Mouse (Mus musculus): Measurements from ENCODE around the gene Pold4. TPM values are rescaled to one million over a fixed set of nuclear protein-coding genes. Genes with fewer than 3 reads are reported as not detected.

Pold4 gene
- polyA plus RNA-seq, 1 experiment = 117 TPM

DNA sequence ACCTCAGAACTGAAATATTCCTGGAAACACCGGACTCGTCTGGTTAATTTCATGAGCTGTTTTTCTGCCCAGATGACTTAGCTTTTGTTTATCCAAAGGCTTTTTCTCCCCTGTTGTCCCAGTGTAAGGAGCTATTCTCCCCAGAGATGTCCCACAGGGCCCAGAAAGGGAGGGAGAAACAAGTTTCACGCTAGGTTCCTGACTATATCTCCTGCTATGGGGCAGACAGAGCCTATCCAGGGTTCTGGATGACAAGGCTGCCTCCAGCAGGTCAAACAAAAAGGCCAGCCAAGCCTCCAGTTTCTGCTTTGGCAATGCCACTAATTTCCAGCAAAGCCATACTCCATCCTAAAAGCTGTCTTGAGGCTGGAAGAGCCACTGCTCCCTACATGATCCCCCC, 13.8 kb upstream of the Pold4 start:
- peaks cover 63% of the 10 kb centered on the region for H3K4me1 ChIP-seq (replicated peaks; ENCODE audit: control insufficient read depth, insufficient read depth, low read length)
- 80% methylated on average over 3 of the region's 3 CpGs for WGBS
- H3K27ac ChIP-seq (ENCODE audit: control insufficient read depth, insufficient read depth, low read length) = no peak overlapping the region
- H3K27me3 ChIP-seq (ENCODE audit: control insufficient read depth, insufficient read depth, low read length) = peaks cover 27% of the 10 kb centered on the region
- no peaks in the 10 kb centered on the region for H3K36me3 ChIP-seq (ENCODE audit: control insufficient read depth, insufficient read depth, low read length)
- TF ChIP-seq CTCF (IDR thresholded peaks at IDR 0.05; ENCODE audit: borderline replicate concordance, control insufficient read depth, extremely low read depth, insufficient read depth, low read length, poor library complexity) (no peak), POLR2A (IDR thresholded peaks at IDR 0.05; ENCODE audit: control insufficient read depth, extremely low read depth, insufficient read depth, low read length, poor library complexity) (no peak)
- no peak overlapping the region for H3K4me3 ChIP-seq (ENCODE audit: control insufficient read depth, insufficient read depth, low read length)
- DNase-seq = no peak

DNA sequence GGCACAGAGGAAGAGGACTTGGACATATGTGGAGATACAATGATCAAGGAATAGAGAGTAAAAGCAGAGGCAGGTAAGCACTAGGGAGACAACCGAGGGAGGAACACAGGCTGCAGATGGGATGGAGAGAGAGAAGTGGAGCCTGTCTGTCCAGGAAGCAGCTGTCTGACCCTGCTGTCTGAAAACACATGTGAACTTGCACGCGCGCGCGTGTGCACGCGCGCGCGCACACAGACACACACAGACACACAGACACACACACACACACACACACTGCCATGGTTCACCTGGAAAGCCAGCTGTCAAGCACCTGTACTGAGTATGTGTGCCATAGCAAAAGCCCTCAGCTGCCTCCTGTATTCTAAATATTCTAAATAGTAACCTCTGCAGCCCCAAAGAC, 13.4 kb upstream of the Pold4 start:
- H3K27me3 ChIP-seq (ENCODE audit: control insufficient read depth, insufficient read depth, low read length) = peaks cover 25% of the 10 kb centered on the region
- TF ChIP-seq CTCF (IDR thresholded peaks at IDR 0.05; ENCODE audit: borderline replicate concordance, control insufficient read depth, extremely low read depth, insufficient read depth, low read length, poor library complexity) (no peak), POLR2A (IDR thresholded peaks at IDR 0.05; ENCODE audit: control insufficient read depth, extremely low read depth, insufficient read depth, low read length, poor library complexity) (no peak)
- H3K36me3 ChIP-seq (ENCODE audit: control insufficient read depth, insufficient read depth, low read length) = no peaks in the 10 kb centered on the region
- DNase-seq = no peak
- H3K4me1 ChIP-seq (replicated peaks; ENCODE audit: control insufficient read depth, insufficient read depth, low read length) = peaks cover 59% of the 10 kb centered on the region
- 18% methylated on average over 11 of the region's 11 CpGs for WGBS
- no peak overlapping the region for H3K27ac ChIP-seq (ENCODE audit: control insufficient read depth, insufficient read depth, low read length)
- H3K4me3 ChIP-seq (ENCODE audit: control insufficient read depth, insufficient read depth, low read length) = no peak overlapping the region

DNA sequence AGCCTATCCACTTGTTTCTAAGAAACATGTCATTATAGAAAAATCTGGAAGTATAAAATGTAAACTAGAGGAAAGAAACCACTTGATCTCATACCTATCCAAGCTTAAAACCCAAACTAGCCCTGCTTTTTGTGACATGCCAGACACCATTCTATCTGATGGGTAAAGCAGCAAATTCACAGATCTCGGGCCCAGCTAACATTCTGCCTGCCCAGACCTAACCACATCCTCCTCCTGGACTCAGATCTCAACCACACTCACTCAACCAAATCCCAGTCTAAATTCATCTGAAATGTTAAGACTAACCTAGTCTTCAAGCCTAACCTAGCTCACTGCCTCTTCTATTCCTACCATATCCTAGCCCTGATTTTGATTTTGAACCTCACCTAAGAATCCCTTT, 12.9 kb upstream of the Pold4 start:
- DNase-seq = no peak
- Histone ChIP-seq H3K36me3 (ENCODE audit: control insufficient read depth, insufficient read depth, low read length) (no peaks in the 10 kb centered on the region), H3K4me3 (ENCODE audit: control insufficient read depth, insufficient read depth, low read length) (no peak overlapping the region), H3K27ac (ENCODE audit: control insufficient read depth, insufficient read depth, low read length) (no peak overlapping the region), H3K4me1 (replicated peaks; ENCODE audit: control insufficient read depth, insufficient read depth, low read length) (peaks cover 54% of the 10 kb centered on the region), H3K27me3 (ENCODE audit: control insufficient read depth, insufficient read depth, low read length) (peaks cover 20% of the 10 kb centered on the region)
- 3% methylated on average over 1 of the region's 1 CpGs for WGBS
- TF ChIP-seq CTCF (IDR thresholded peaks at IDR 0.05; ENCODE audit: borderline replicate concordance, control insufficient read depth, extremely low read depth, insufficient read depth, low read length, poor library complexity) (no peak), POLR2A (IDR thresholded peaks at IDR 0.05; ENCODE audit: control insufficient read depth, extremely low read depth, insufficient read depth, low read length, poor library complexity) (no peak)

DNA sequence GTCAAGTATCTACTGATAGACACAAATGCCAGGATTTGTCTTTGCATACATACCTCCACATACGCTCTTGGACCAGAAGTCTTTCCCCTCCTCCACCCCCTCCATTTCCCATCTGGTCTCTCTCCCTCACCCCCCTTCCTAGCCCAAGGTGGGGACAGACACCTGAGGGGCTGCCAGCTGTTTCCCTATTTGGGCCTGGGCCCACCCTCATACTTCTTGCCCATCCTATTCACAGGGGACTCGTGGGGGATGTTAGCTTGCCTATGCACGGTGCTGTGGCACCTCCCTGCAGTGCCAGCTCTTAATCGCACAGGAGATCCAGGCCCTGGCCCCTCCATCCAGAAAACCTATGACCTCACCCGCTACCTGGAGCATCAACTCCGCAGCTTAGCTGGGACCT, 11.8 kb upstream of the Pold4 start:
- Histone ChIP-seq H3K4me1 (replicated peaks; ENCODE audit: control insufficient read depth, insufficient read depth, low read length) (peaks cover 45% of the 10 kb centered on the region), H3K27me3 (ENCODE audit: control insufficient read depth, insufficient read depth, low read length) (peaks cover 12% of the 10 kb centered on the region), H3K36me3 (ENCODE audit: control insufficient read depth, insufficient read depth, low read length) (no peaks in the 10 kb centered on the region), H3K4me3 (ENCODE audit: control insufficient read depth, insufficient read depth, low read length) (no peak overlapping the region), H3K27ac (ENCODE audit: control insufficient read depth, insufficient read depth, low read length) (no peak overlapping the region)
- 77% methylated on average over 6 of the region's 6 CpGs for WGBS
- DNase-seq = no peak
- TF ChIP-seq POLR2A (IDR thresholded peaks at IDR 0.05; ENCODE audit: control insufficient read depth, extremely low read depth, insufficient read depth, low read length, poor library complexity) (no peak), CTCF (IDR thresholded peaks at IDR 0.05; ENCODE audit: borderline replicate concordance, control insufficient read depth, extremely low read depth, insufficient read depth, low read length, poor library complexity) (no peak)

DNA sequence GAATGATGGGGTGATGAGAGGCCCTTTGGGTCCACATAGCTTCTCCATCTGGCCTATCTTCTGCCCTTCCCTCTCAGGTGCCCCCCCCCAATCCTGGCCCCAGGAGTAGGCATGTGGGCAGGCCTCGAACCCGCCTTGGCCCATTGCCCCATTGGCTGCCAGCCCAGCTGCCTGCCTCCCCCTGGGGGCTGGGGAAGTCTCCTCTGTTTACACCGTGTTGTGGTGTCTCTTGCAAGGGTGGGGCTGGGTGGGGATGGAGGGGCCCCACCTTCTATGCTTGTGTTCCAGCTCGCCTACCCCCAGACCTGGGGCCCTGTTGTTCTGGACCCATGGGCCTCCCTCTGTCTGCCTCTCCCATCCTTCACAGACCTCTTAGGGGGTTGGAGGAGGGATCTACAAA, 11.3 kb upstream of the Pold4 start:
- DNase-seq = no peak
- Histone ChIP-seq H3K36me3 (ENCODE audit: control insufficient read depth, insufficient read depth, low read length) (no peaks in the 10 kb centered on the region), H3K27me3 (ENCODE audit: control insufficient read depth, insufficient read depth, low read length) (peaks cover 7% of the 10 kb centered on the region), H3K27ac (ENCODE audit: control insufficient read depth, insufficient read depth, low read length) (no peak overlapping the region; the same call in 1 of the 2 replicates), H3K4me3 (ENCODE audit: control insufficient read depth, insufficient read depth, low read length) (no peak overlapping the region), H3K4me1 (replicated peaks; ENCODE audit: control insufficient read depth, insufficient read depth, low read length) (peaks cover 42% of the 10 kb centered on the region)
- WGBS = 48% methylated on average over 4 of the region's 4 CpGs
- TF ChIP-seq POLR2A (IDR thresholded peaks at IDR 0.05; ENCODE audit: control insufficient read depth, extremely low read depth, insufficient read depth, low read length, poor library complexity) = no peak
- TF ChIP-seq CTCF (IDR thresholded peaks at IDR 0.05; ENCODE audit: borderline replicate concordance, control insufficient read depth, extremely low read depth, insufficient read depth, low read length, poor library complexity) = no peak

DNA sequence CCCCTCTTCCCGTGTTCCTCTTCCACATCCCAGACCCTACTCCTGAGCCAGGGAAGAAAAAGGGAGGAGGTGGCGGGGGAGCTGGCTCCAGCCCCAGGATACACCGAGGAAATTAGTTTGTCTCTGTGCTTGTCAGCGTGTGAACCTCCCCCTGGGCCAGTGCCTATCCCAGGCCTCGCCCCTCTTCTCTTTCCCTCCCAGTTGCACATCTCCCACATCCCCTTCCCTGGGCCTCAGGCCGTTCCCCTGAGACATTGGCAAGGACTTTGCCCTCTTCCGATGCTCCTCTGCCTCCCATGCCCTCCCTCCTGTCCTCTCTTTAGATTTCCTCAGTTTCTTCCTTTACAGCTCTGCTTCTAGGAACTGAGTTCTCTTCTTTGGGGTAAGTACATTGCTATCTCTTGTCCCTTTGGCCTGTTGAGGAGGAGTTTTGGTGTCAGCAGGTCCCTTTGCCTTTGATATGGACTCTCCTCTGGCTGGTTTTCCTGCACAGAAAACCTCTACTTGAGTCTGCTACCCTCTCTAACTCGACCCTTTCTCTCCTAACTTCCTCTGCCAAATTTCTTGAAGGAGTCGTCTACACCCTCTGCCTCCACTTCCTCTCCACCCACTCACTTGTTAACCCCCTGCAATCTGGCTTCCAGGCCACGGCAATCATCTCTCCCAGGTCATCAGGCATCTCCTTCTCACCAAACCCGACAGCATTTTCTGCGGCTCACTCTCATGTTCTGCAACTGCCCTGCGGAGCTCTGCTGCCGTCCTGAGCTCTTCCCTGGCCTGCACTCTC, 10.5 kb upstream of the Pold4 start:
- H3K36me3 ChIP-seq (ENCODE audit: control insufficient read depth, insufficient read depth, low read length) = no peaks in the 10 kb centered on the region
- H3K4me3 ChIP-seq (ENCODE audit: control insufficient read depth, insufficient read depth, low read length) = no peak overlapping the region
- H3K27me3 ChIP-seq (ENCODE audit: control insufficient read depth, insufficient read depth, low read length) = peaks cover 2% of the 10 kb centered on the region; the same call in 1 of the 2 replicates
- TF ChIP-seq CTCF (IDR thresholded peaks at IDR 0.05; ENCODE audit: borderline replicate concordance, control insufficient read depth, extremely low read depth, insufficient read depth, low read length, poor library complexity) (no peak), POLR2A (IDR thresholded peaks at IDR 0.05; ENCODE audit: control insufficient read depth, extremely low read depth, insufficient read depth, low read length, poor library complexity) (no peak)
- H3K4me1 ChIP-seq (replicated peaks; ENCODE audit: control insufficient read depth, insufficient read depth, low read length) = peaks cover 42% of the 10 kb centered on the region
- 26% methylated on average over 14 of the region's 14 CpGs for WGBS
- peak overlapping the region; percentile 18 for H3K27ac ChIP-seq (ENCODE audit: control insufficient read depth, insufficient read depth, low read length)
- no peak for DNase-seq

Data from thymus, adult 2 months (tissue).